Mouse (Mus musculus) CH12.LX (cell line): ENCODE results near the gene Tmbim4. TPM values are rescaled to one million over a fixed set of nuclear protein-coding genes. Genes with fewer than 3 reads are reported as not detected.

Experiments
- DNase-seq: peaks from one replicate; pipeline ENCODE4 v3.0.0-alpha.2; 2013; ENCODE audit errors: extremely low read depth
- H3K27ac ChIP-seq: 2 replicates; pipeline ENCODE4 v1.5.1; 2012; ENCODE audit warnings: low read depth, mild to moderate bottlenecking, control low read depth, moderate library complexity; ENCODE audit not compliant: insufficient read depth
- H3K27me3 ChIP-seq: replicated peaks from 2 replicates; pipeline ENCODE3; 2012; ENCODE audit warnings: inconsistent platforms
- H3K36me3 ChIP-seq, 2 experiments: replicated peaks in 1 of 2; 2 replicates each; pipeline versions ENCODE3 to v1.6.1; 2012; ENCODE audit warnings: inconsistent platforms in 1 of 2, low read length in 1 of 2, mild to moderate bottlenecking in 1 of 2, mixed read lengths in 1 of 2, moderate library complexity in 1 of 2; ENCODE audit not compliant: control insufficient read depth in 1 of 2, insufficient read depth in 1 of 2
- H3K4me1 ChIP-seq, 2 experiments: 2 replicates each; pipeline ENCODE4 v1.6.1; 2012; ENCODE audit warnings: inconsistent platforms in 1 of 2, moderate library complexity in 1 of 2; ENCODE audit not compliant: insufficient read depth in 2 of 2, control insufficient read depth in 1 of 2
- H3K4me2 ChIP-seq: 2 replicates; pipeline ENCODE4 v1.6.1; 2012; ENCODE audit warnings: low read depth, mild to moderate bottlenecking, control low read depth; ENCODE audit not compliant: poor library complexity, insufficient read depth, severe bottlenecking
- H3K4me3 ChIP-seq, 3 experiments: fragments of 150-350 bp in 1 of 3; sonication (generic) in 1 of 3; replicated peaks in 1 of 3; 2 replicates each; pipeline versions ENCODE3 to v1.5.1; 2011 to 2012; ENCODE audit warnings: low read depth in 2 of 3, low read length in 2 of 3, mild to moderate bottlenecking in 2 of 3, moderate library complexity in 2 of 3, control low read depth in 1 of 3, improper control_type of control experiment in 1 of 3, inconsistent platforms in 1 of 3, mixed read lengths in 1 of 3; ENCODE audit not compliant: poor library complexity in 1 of 3
- H3K79me2 ChIP-seq: replicated peaks from 2 replicates; pipeline ENCODE4 v1.6.1; 2012; ENCODE audit warnings: mild to moderate bottlenecking, moderate library complexity; ENCODE audit not compliant: control insufficient read depth, poor library complexity, insufficient read depth, severe bottlenecking; ENCODE audit errors: extremely low read depth
- H3K9ac ChIP-seq: 2 replicates; pipeline ENCODE4 v1.6.1; 2012; ENCODE audit warnings: low read depth, mild to moderate bottlenecking, control low read depth, moderate library complexity; ENCODE audit not compliant: insufficient read depth
- H3K9me3 ChIP-seq: replicated peaks from 2 replicates; pipeline ENCODE3; 2012; ENCODE audit warnings: low read length, inconsistent platforms, mixed read lengths
- BHLHE40 ChIP-seq: IDR thresholded peaks from 2 replicates; pipeline ENCODE4 v1.6.1; 2011; ENCODE audit warnings: mild to moderate bottlenecking, low read depth, low read length, improper control_type of control experiment
- CHD2 ChIP-seq: IDR thresholded peaks from 2 replicates; pipeline ENCODE4 v1.6.1; 2011; ENCODE audit warnings: low read length, improper control_type of control experiment
- CTCF ChIP-seq, 2 experiments: IDR thresholded peaks in 1 of 2; conservative IDR thresholded peaks in 1 of 2; 2 replicates each; pipeline ENCODE4 v1.5.1; 2011 to 2012; ENCODE audit warnings: low read depth in 2 of 2, low read length in 2 of 2, improper control_type of control experiment in 1 of 2, inconsistent platforms in 1 of 2, mild to moderate bottlenecking in 1 of 2, moderate library complexity in 1 of 2
- ELF1 ChIP-seq: IDR thresholded peaks from 2 replicates; pipeline ENCODE4 v1.6.1; 2014; ENCODE audit warnings: low read depth, mild to moderate bottlenecking, inconsistent platforms, low read length, improper control_type of control experiment
- EP300 ChIP-seq: IDR thresholded peaks from 2 replicates; pipeline ENCODE4 v1.6.1; 2011; ENCODE audit warnings: low read length, improper control_type of control experiment
- ETS1 ChIP-seq: conservative IDR thresholded peaks from 2 replicates; pipeline ENCODE4 v1.6.1; 2012; ENCODE audit warnings: low read depth, mild to moderate bottlenecking, inconsistent platforms, low read length, improper control_type of control experiment, moderate library complexity
- IRF4 ChIP-seq: IDR thresholded peaks from 2 replicates; pipeline ENCODE4 v1.6.1; 2014; ENCODE audit warnings: low read depth, mild to moderate bottlenecking, inconsistent platforms, low read length, improper control_type of control experiment
- JUN ChIP-seq: IDR thresholded peaks from 2 replicates; pipeline ENCODE4 v1.6.1; 2011; ENCODE audit warnings: low read depth, mild to moderate bottlenecking, low read length, improper control_type of control experiment, moderate library complexity; ENCODE audit not compliant: insufficient read depth
- KAT2A ChIP-seq: IDR thresholded peaks from 2 replicates; pipeline ENCODE4 v1.6.1; 2012; ENCODE audit warnings: low read length, improper control_type of control experiment, inconsistent platforms; ENCODE audit not compliant: insufficient replicate concordance
- MAX ChIP-seq: IDR thresholded peaks from 2 replicates; pipeline ENCODE4 v1.6.1; 2011; ENCODE audit warnings: low read length, improper control_type of control experiment
- MAZ ChIP-seq: IDR thresholded peaks from 2 replicates; pipeline ENCODE4 v1.6.1; 2012; ENCODE audit warnings: low read depth, mild to moderate bottlenecking, inconsistent platforms, low read length, improper control_type of control experiment, moderate library complexity
- MXI1 ChIP-seq: IDR thresholded peaks from 2 replicates; pipeline ENCODE4 v1.6.1; 2011; ENCODE audit warnings: mild to moderate bottlenecking, low read depth, low read length, improper control_type of control experiment
- MYC ChIP-seq: IDR thresholded peaks from 2 replicates; pipeline ENCODE4 v1.6.1; 2011; ENCODE audit warnings: low read depth, mild to moderate bottlenecking, improper control_type of control experiment, low read length
- NELFE ChIP-seq: IDR thresholded peaks from 2 replicates; pipeline ENCODE4 v1.6.1; 2011; ENCODE audit warnings: low read depth, low read length, improper control_type of control experiment
- PAX5 ChIP-seq: IDR thresholded peaks from 2 replicates; pipeline ENCODE4 v1.6.1; 2012; ENCODE audit warnings: low read length, inconsistent platforms, mixed read lengths
- POLR2A ChIP-seq: IDR thresholded peaks from 2 replicates; pipeline ENCODE4 v1.6.1; 2011; ENCODE audit warnings: low read depth, mild to moderate bottlenecking, improper control_type of control experiment, low read length
- POLR2AphosphoS2 ChIP-seq: IDR thresholded peaks from 2 replicates; pipeline ENCODE4 v1.6.1; 2011; ENCODE audit warnings: low read depth, low read length, improper control_type of control experiment
- RAD21 ChIP-seq: IDR thresholded peaks from 2 replicates; pipeline ENCODE4 v1.6.1; 2011; ENCODE audit warnings: low read depth, mild to moderate bottlenecking, low read length, improper control_type of control experiment, moderate library complexity
- RCOR1 ChIP-seq: conservative IDR thresholded peaks from 2 replicates; pipeline ENCODE4 v1.6.1; 2012; ENCODE audit warnings: low read depth, mild to moderate bottlenecking, inconsistent platforms, low read length, improper control_type of control experiment
- SIN3A ChIP-seq: IDR thresholded peaks from 2 replicates; pipeline ENCODE4 v1.6.1; 2012; ENCODE audit warnings: low read length, improper control_type of control experiment, inconsistent platforms
- SMC3 ChIP-seq: IDR thresholded peaks from 2 replicates; pipeline ENCODE4 v1.6.1; 2011; ENCODE audit warnings: low read depth, low read length, improper control_type of control experiment
- TBP ChIP-seq: conservative IDR thresholded peaks from 2 replicates; pipeline ENCODE4 v1.6.1; 2011; ENCODE audit warnings: low read depth, low read length, improper control_type of control experiment
- TCF12 ChIP-seq: IDR thresholded peaks from 2 replicates; pipeline ENCODE4 v1.6.1; 2014; ENCODE audit warnings: low read depth, mild to moderate bottlenecking, inconsistent platforms, low read length, improper control_type of control experiment
- USF1 ChIP-seq: IDR thresholded peaks from 2 replicates; pipeline ENCODE4 v1.6.1; 2014; ENCODE audit warnings: low read depth, mild to moderate bottlenecking, inconsistent platforms, low read length, improper control_type of control experiment
- USF2 ChIP-seq: conservative IDR thresholded peaks from 2 replicates; pipeline ENCODE4 v1.6.1; 2011; ENCODE audit warnings: low read depth, low read length, improper control_type of control experiment
- ZKSCAN1 ChIP-seq: IDR thresholded peaks from 2 replicates; pipeline ENCODE4 v1.6.1; 2012; ENCODE audit warnings: low read depth, inconsistent platforms, low read length, improper control_type of control experiment, borderline replicate concordance
- ZMIZ1 ChIP-seq: IDR thresholded peaks from 2 replicates; pipeline ENCODE4 v1.6.1; 2012; ENCODE audit warnings: low read depth, mild to moderate bottlenecking, inconsistent platforms, low read length, improper control_type of control experiment
- ZNF384 ChIP-seq: IDR thresholded peaks from 2 replicates; pipeline ENCODE4 v1.6.1; 2012; ENCODE audit warnings: low read depth, low read length, improper control_type of control experiment, inconsistent platforms
- dilution Hi-C: fragments of 300-500 bp; cut with MboI; formaldehyde crosslinking; loops from 2 replicates; pipeline ENCODE4 v1.14.3; 2020; ENCODE audit warnings: low sequenced_read_pairs; ENCODE audit not compliant: extremely low pct_unique_long_range_greater_than_20kb, extremely low pct_ligation_motif_present
- in situ Hi-C: fragments of 300-500 bp; cut with MboI; formaldehyde crosslinking; loops from 3 replicates; pipeline ENCODE4 v1.14.3; 2019; ENCODE audit warnings: low sequenced_read_pairs, low pct_ligation_motif_present, low pct_unique_long_range_greater_than_20kb, mixed read lengths
- polyA plus RNA-seq: library from polyadenylated mRNA; unstranded; fragments of >175 nt; gene quantifications from 2 replicates; pipeline ENCODE4 v1.2.1, GENCODE M21; 2012; ENCODE audit warnings: low read depth; ENCODE audit not compliant: insufficient read length
- total RNA-seq, 2 experiments: library from RNA; depleted of rRNA; stranded (reverse); fragments of 300-350 nt in 1 of 2; fragments of >200 nt in 1 of 2; gene quantifications; 2 replicates each; pipeline ENCODE4 v1.2.3; 2012 to 2014

Gene Tmbim4
- total and polyA plus RNA-seq, 3 experiments: 97.8 to 113 (median 112) TPM

DNA sequence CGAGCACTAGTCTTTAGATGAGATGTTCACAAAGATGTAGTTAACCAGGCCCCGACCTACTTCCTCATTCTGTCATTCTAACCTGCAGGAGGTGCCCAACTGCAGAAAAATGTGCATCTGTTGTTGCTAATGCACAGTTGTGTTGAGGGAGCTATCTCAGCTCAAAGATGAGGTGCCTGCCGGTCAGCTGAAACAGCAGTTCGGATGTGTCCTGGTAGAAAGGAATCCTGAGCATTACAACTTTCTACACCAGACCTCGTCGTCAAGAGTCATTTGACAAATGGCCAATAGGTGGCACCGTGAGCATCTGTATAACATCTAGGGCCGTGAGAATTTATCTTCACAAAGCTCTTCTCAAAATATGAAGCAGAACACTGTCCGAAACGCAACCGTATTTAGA, 55.8 kb downstream of the Tmbim4 start:
- no peak overlapping the region for H3K9ac ChIP-seq
- no peaks in the 10 kb centered on the region for H3K36me3 ChIP-seq
- H3K79me2 ChIP-seq: no peaks in the 10 kb centered on the region
- no peak overlapping the region for H3K4me3 ChIP-seq
- dilution Hi-C loops (no loop called here), in situ Hi-C loops (loop anchor here (25.0 kb wide), 1 partner anchor 605 kb away; no protein-coding TSS in a partner anchor)
- peaks cover 0 to 7% of the 10 kb centered on the region in 2 experiments; a peak in 2 of 4 replicates for H3K4me1 ChIP-seq
- H3K4me2 ChIP-seq: peak overlapping the region; percentile 5; the same call in 1 of the 2 replicates
- no peak for TF ChIP-seq TBP
- TF ChIP-seq RAD21: peak; percentile 58
- TF ChIP-seq SIN3A: no peak
- TF ChIP-seq IRF4: peak; percentile 25; the same call in 1 of the 2 replicates
- TF ChIP-seq ZKSCAN1: no peak
- TF ChIP-seq POLR2A: no peak
- peak; percentile 58 to 70; a peak in 3 of 4 replicates for TF ChIP-seq CTCF (conservative IDR thresholded peaks at IDR 0.05 in 1 of 2, IDR thresholded peaks at IDR 0.05 in 1 of 2; ENCODE audit: low read depth in 2 of 2, low read length in 2 of 2)
- no peak for TF ChIP-seq RCOR1
- TF ChIP-seq MAZ: no peak
- TF ChIP-seq SMC3: peak; percentile 36; the same call in 1 of the 2 replicates
- no peak for TF ChIP-seq MYC
- TF ChIP-seq MXI1: no peak
- peak; percentile 66 for TF ChIP-seq ELF1
- no peak for TF ChIP-seq ZNF384
- no peak for TF ChIP-seq ZMIZ1
- no peak for TF ChIP-seq CHD2
- TF ChIP-seq KAT2A: no peak
- no peak for TF ChIP-seq USF2
- no peak for TF ChIP-seq POLR2AphosphoS2
- TF ChIP-seq EP300: no peak
- TF ChIP-seq BHLHE40: no peak
- TF ChIP-seq USF1: no peak
- TF ChIP-seq TCF12: no peak
- TF ChIP-seq MAX: no peak
- TF ChIP-seq PAX5: no peak
- TF ChIP-seq ETS1: no peak
- no peak for TF ChIP-seq JUN
- TF ChIP-seq NELFE: no peak
- peak; percentile 68 for DNase-seq
- H3K9me3 ChIP-seq: no peaks in the 10 kb centered on the region
- no peaks in the 10 kb centered on the region for H3K27me3 ChIP-seq
- H3K27ac ChIP-seq: no peak overlapping the region
